Mouse (Mus musculus): Measurements from ENCODE around the gene Nedd4. TPM values are rescaled to one million over a fixed set of nuclear protein-coding genes. Genes with fewer than 3 reads are reported as not detected.

Nedd4 gene
- total and polyA plus RNA-seq, 3 experiments: 167 to 583 (median 216) TPM

DNA sequence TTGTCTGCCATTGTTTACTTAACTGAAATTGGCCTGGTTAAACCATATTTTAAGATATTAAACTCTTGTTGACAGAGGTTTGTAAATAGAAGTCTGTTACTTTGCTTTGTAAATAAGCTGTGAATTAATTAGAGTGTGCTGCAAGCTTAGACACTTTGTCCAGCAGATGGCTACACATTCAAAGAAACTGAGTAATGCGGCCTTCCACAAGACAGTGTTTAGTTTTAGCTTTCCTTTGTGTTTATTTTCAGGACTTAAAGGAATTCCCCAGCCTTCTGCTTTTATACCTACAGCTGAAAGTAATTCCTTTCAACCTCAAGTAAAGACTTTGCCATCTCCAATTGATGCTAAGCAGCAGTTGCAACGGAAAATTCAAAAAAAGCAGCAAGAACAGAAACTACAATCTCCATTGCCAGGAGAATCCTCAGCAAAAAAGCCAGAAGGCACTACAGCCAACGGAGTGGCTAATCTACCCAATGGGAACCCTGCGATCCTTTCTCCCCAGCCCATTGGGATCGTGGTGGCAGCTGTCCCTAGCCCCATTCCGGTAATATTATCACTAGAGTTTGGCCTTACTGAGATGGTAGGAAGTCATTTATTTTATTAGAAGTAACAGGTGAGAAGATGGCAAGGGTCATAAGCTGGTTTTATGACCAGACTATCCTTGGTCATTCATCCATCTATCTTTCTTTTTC lies 47.2 kb upstream of the Nedd4 start:
- H3K9me3 ChIP-seq (replicated peaks; ENCODE audit: insufficient read depth, low read length): no peaks in the 10 kb centered on the region
- H3K36me3 ChIP-seq (ENCODE audit: control insufficient read depth in 1 of 2, insufficient read depth in 2 of 2, low read length in 2 of 2): peaks cover 0 to 11% of the 10 kb centered on the region in 2 experiments; a peak in 2 of 4 replicates

DNA sequence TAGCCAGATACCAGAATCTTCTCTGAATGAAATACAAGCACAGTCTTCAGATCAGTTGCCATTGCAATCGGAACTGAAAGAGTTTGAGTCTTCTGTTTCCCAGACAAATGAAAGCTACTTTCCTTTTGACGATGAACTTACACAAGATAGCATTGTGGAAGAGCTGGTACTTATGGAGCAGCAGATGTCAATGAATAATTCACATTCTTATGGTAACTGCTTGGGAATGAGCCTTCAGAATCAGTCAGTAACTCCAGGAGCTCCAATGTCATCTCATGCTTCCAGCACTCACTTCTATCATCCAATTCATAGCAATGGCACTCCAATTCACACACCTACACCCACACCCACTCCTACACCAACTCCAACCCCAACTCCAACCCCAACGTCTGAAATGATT lies 44.1 kb upstream of the Nedd4 start:
- Histone ChIP-seq H3K9me3 (replicated peaks; ENCODE audit: insufficient read depth, low read length) (no peaks in the 10 kb centered on the region), H3K4me1 (ENCODE audit: control insufficient read depth in 1 of 2, insufficient read depth in 2 of 2, low read length in 2 of 2) (peaks cover 0 to 5% of the 10 kb centered on the region in 2 experiments; a peak in 3 of 4 replicates), H3K27me3 (ENCODE audit: control insufficient read depth in 1 of 2, insufficient read depth in 2 of 2, low read length in 2 of 2) (no peaks in the 10 kb centered on the region), H3K9ac (ENCODE audit: control insufficient read depth, low read depth, low read length, poor library complexity, severe bottlenecking) (no peak overlapping the region), H3K27ac (ENCODE audit: control insufficient read depth, low read depth, low read length) (no peak overlapping the region), H3K4me3 (ENCODE audit: control insufficient read depth in 1 of 2, insufficient read depth in 1 of 2, low read depth in 2 of 2, low read length in 2 of 2) (no peak overlapping the region), H3K79me2 (ENCODE audit: control insufficient read depth, insufficient read depth, low read length, poor library complexity) (no peaks in the 10 kb centered on the region), H3K36me3 (ENCODE audit: control insufficient read depth in 1 of 2, insufficient read depth in 2 of 2, low read length in 2 of 2) (peaks cover 0 to 10% of the 10 kb centered on the region in 2 experiments; a peak in 3 of 4 replicates)
- no peak for DNase-seq (ENCODE audit: low read depth, low spot score)
- TF ChIP-seq JUND (IDR thresholded peaks at IDR 0.05; ENCODE audit: low read depth, low read length) (no peak), ELF1 (IDR thresholded peaks at IDR 0.05; ENCODE audit: low read depth, low read length) (no peak), USF1 (IDR thresholded peaks at IDR 0.05; ENCODE audit: low read depth, low read length) (no peak), MAX (IDR thresholded peaks at IDR 0.05; ENCODE audit: low read length) (no peak), POLR2A (IDR thresholded peaks at IDR 0.05; ENCODE audit: control insufficient read depth in 1 of 2, insufficient read depth in 1 of 2, low read depth in 1 of 2, low read length in 2 of 2, poor library complexity in 1 of 2) (no peak), MYB (IDR thresholded peaks at IDR 0.05; ENCODE audit: low read depth, low read length) (no peak), CTCF (IDR thresholded peaks at IDR 0.05 in 2 of 3, conservative IDR thresholded peaks at IDR 0.05 in 1 of 3; ENCODE audit: control insufficient read depth in 1 of 3, insufficient read depth in 1 of 3, low read depth in 2 of 3, low read length in 3 of 3, poor library complexity in 1 of 3, severe bottlenecking in 1 of 3) (no peak), EP300 (IDR thresholded peaks at IDR 0.05; ENCODE audit: low read depth in 1 of 2, low read length in 2 of 2) (no peak), CHD2 (IDR thresholded peaks at IDR 0.05; ENCODE audit: low read length) (no peak), RAD21 (IDR thresholded peaks at IDR 0.05; ENCODE audit: low read depth, low read length) (no peak), TAL1 (IDR thresholded peaks at IDR 0.05; ENCODE audit: low read length) (no peak)

More for the DNA sequence above, 47.2 kb upstream of the Nedd4 start:
- H3K4me3 ChIP-seq (ENCODE audit: control insufficient read depth in 1 of 2, insufficient read depth in 1 of 2, low read depth in 2 of 2, low read length in 2 of 2): no peak overlapping the region
- 0 out of 4 replicates have a peak, but pooled peaks cover 0 to 2% of the 10 kb centered on the region in 2 experiments for H3K4me1 ChIP-seq (ENCODE audit: control insufficient read depth in 1 of 2, insufficient read depth in 2 of 2, low read length in 2 of 2)
- no peak for DNase-seq (ENCODE audit: low read depth, low spot score)
- H3K27me3 ChIP-seq (ENCODE audit: control insufficient read depth in 1 of 2, insufficient read depth in 2 of 2, low read length in 2 of 2): no peaks in the 10 kb centered on the region
- TF ChIP-seq MYC (IDR thresholded peaks at IDR 0.05; ENCODE audit: low read depth, low read length) (no peak), MYB (IDR thresholded peaks at IDR 0.05; ENCODE audit: low read depth, low read length) (no peak), CTCF (IDR thresholded peaks at IDR 0.05 in 2 of 3, conservative IDR thresholded peaks at IDR 0.05 in 1 of 3; ENCODE audit: control insufficient read depth in 1 of 3, insufficient read depth in 1 of 3, low read depth in 2 of 3, low read length in 3 of 3, poor library complexity in 1 of 3, severe bottlenecking in 1 of 3) (peak in 1 of 3 experiments; percentile 24; a peak in 1 of 6 replicates), POLR2AphosphoS5 (IDR thresholded peaks at IDR 0.05; ENCODE audit: borderline replicate concordance, low read depth, low read length) (no peak), ZMIZ1 (IDR thresholded peaks at IDR 0.05; ENCODE audit: low read depth, low read length) (no peak), GABPA (IDR thresholded peaks at IDR 0.05; ENCODE audit: low read depth, low read length) (no peak), SMC3 (IDR thresholded peaks at IDR 0.05; ENCODE audit: low read depth, low read length) (0 out of 2 replicates have a peak, but pooled peaks have one; percentile 19), MAX (IDR thresholded peaks at IDR 0.05; ENCODE audit: low read length) (no peak), ZC3H11A (IDR thresholded peaks at IDR 0.05; ENCODE audit: low read depth, low read length) (no peak; the same call in 1 of the 2 replicates), CHD2 (IDR thresholded peaks at IDR 0.05; ENCODE audit: low read length) (no peak), TBP (IDR thresholded peaks at IDR 0.05; ENCODE audit: low read depth, low read length) (no peak), USF2 (IDR thresholded peaks at IDR 0.05; ENCODE audit: borderline replicate concordance in 1 of 2, insufficient read depth in 1 of 2, low read depth in 1 of 2, low read length in 2 of 2) (no peak), MXI1 (IDR thresholded peaks at IDR 0.05; ENCODE audit: low read depth, low read length) (no peak), MAZ (IDR thresholded peaks at IDR 0.05; ENCODE audit: low read depth, low read length) (no peak), MAFK (IDR thresholded peaks at IDR 0.05; ENCODE audit: borderline replicate concordance, low read depth, low read length) (no peak), TAL1 (IDR thresholded peaks at IDR 0.05; ENCODE audit: low read length) (no peak), HCFC1 (IDR thresholded peaks at IDR 0.05; ENCODE audit: low read depth, low read length) (no peak), UBTF (IDR thresholded peaks at IDR 0.05; ENCODE audit: borderline replicate concordance, insufficient read depth, low read depth, low read length) (no peak), POLR2A (IDR thresholded peaks at IDR 0.05; ENCODE audit: control insufficient read depth in 1 of 2, insufficient read depth in 1 of 2, low read depth in 1 of 2, low read length in 2 of 2, poor library complexity in 1 of 2) (no peak), GATA1 (IDR thresholded peaks at IDR 0.05; ENCODE audit: low read depth, low read length) (no peak), RAD21 (IDR thresholded peaks at IDR 0.05; ENCODE audit: low read depth, low read length) (peak; percentile 18), EP300 (IDR thresholded peaks at IDR 0.05; ENCODE audit: low read depth in 1 of 2, low read length in 2 of 2) (no peak), JUND (IDR thresholded peaks at IDR 0.05; ENCODE audit: low read depth, low read length) (no peak), ZNF384 (IDR thresholded peaks at IDR 0.05; ENCODE audit: low read depth, low read length) (no peak), ELF1 (IDR thresholded peaks at IDR 0.05; ENCODE audit: low read depth, low read length) (no peak), USF1 (IDR thresholded peaks at IDR 0.05; ENCODE audit: low read depth, low read length) (no peak)
- no peak overlapping the region for H3K9ac ChIP-seq (ENCODE audit: control insufficient read depth, low read depth, low read length, poor library complexity, severe bottlenecking)
- H3K27ac ChIP-seq (ENCODE audit: control insufficient read depth, low read depth, low read length): no peak overlapping the region
- no peaks in the 10 kb centered on the region for H3K79me2 ChIP-seq (ENCODE audit: control insufficient read depth, insufficient read depth, low read length, poor library complexity)
